Mouse (Mus musculus) C2C12 (cell line): ENCODE measurements around the gene Fxyd3.

ENCODE experiments used
- CTCF ChIP-seq: IDR thresholded peaks from one replicate; pipeline ENCODE4 v1.5.1; 2011; ENCODE audit not compliant: control insufficient read depth, insufficient read depth, insufficient read length
- MAX ChIP-seq: IDR thresholded peaks from one replicate; pipeline ENCODE4 v1.6.1; 2011; ENCODE audit warnings: mild to moderate bottlenecking, control low read depth
- MYOD1 ChIP-seq: IDR thresholded peaks from one replicate; pipeline ENCODE4 v1.6.1; 2011; ENCODE audit warnings: low read depth; ENCODE audit not compliant: control insufficient read depth, insufficient read length
- MYOG ChIP-seq: IDR thresholded peaks from one replicate; pipeline ENCODE4 v1.6.1; 2011; ENCODE audit not compliant: control insufficient read depth, insufficient read length; ENCODE audit errors: extremely low read depth
- USF1 ChIP-seq: IDR thresholded peaks from one replicate; pipeline ENCODE4 v1.6.1; 2011; ENCODE audit warnings: low read depth, mild to moderate bottlenecking, control low read depth, moderate library complexity

- TF ChIP-seq USF1 (no peak), CTCF (no peak), MYOD1 (no peak), MAX (no peak), MYOG (no peak)
Observed at GRCm38 (mm10) chr7:31067836-31068235, 8.7 kb downstream of the Fxyd3 start.
